In the genomic region with DNA sequence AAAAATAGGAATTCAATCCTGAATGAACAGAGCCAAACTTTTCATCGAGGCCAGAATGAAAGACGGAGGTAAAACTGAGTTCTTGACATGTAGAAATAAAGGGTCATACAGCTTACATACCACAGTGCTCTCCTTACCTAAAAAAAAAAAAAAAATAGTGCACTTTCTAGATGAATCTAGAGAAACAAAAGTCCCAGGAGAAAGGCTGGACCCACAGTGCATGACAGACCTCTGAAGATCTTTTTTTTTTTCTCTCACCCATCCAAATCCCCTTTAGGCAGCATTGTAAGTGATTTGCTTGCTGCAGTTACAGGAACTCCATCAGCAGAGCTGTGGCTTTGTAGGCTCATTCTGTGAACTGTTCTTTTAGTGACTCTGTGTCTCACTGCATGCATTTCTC, we compare ENCODE assay signal across 33 mouse cellular contexts. TPM values are rescaled to one million over a fixed set of nuclear protein-coding genes. Genes with fewer than 3 reads are reported as not detected.
"Had no signal": no experiment of that assay in that cellular context is flagged by ENCODE, and none has a peak within 500 bp of the region (broad histone marks: within the 10 kb centered on the region; RNA-seq: fewer than 3 reads in every experiment).

No protein-coding gene starts in this region.

- H3K4me2 ChIP-seq: heart, embryonic 11.5 days; heart, embryonic 12.5 days; heart, embryonic 13.5 days; heart, embryonic 15.5 days; hindbrain, embryonic 12.5 days; hindbrain, embryonic 13.5 days; hindbrain, embryonic 14.5 days; hindbrain, embryonic 15.5 days; intestine, embryonic 15.5 days; kidney, embryonic 15.5 days had no signal

- H3K9me3 ChIP-seq: heart, embryonic 12.5 days; heart, embryonic 13.5 days; heart, embryonic 15.5 days; hindbrain, embryonic 10.5 days; hindbrain, embryonic 12.5 days; hindbrain, embryonic 13.5 days; hindbrain, embryonic 15.5 days; intestine, embryonic 15.5 days; kidney, embryonic 15.5 days had no signal

- DNase-seq: heart, postnatal 10 days; heart, postnatal 14 days; heart, postnatal 36 days; heart, postnatal 4 days; kidney, adult 11 months; kidney, adult 18-20 months; kidney, adult 2 months; kidney, adult 8-10 months; kidney, adult 9 months; kidney, postnatal 10 days; kidney, postnatal 14 days; kidney, postnatal 25 days; kidney, postnatal 36 days; kidney, postnatal 4 days; layer of hippocampus, adult 9-11 months; layer of hippocampus, postnatal 36 days had no signal

- H3K36me3 ChIP-seq: heart, embryonic 12.5 days; heart, embryonic 13.5 days; heart, embryonic 15.5 days; hindbrain, embryonic 10.5 days; hindbrain, embryonic 12.5 days; hindbrain, embryonic 13.5 days; hindbrain, embryonic 15.5 days; intestine, embryonic 15.5 days; kidney, embryonic 15.5 days had no signal

- H3K27me3 ChIP-seq: heart, embryonic 12.5 days; heart, embryonic 13.5 days; heart, embryonic 15.5 days; hindbrain, embryonic 12.5 days; hindbrain, embryonic 13.5 days; hindbrain, embryonic 15.5 days; intestine, embryonic 15.5 days; kidney, embryonic 15.5 days had no signal

- H3K4me3 ChIP-seq: heart, embryonic 12.5 days; heart, embryonic 13.5 days; heart, embryonic 15.5 days; hindbrain, embryonic 10.5 days; hindbrain, embryonic 12.5 days; hindbrain, embryonic 13.5 days; hindbrain, embryonic 15.5 days; intestine, embryonic 15.5 days; kidney, embryonic 15.5 days; layer of hippocampus, adult 2 months; left cerebral cortex, adult 2 months had no signal

- H3K4me1 ChIP-seq: heart, embryonic 12.5 days; heart, embryonic 13.5 days; heart, embryonic 15.5 days; hindbrain, embryonic 10.5 days; hindbrain, embryonic 12.5 days; hindbrain, embryonic 13.5 days; hindbrain, embryonic 15.5 days; intestine, embryonic 15.5 days; kidney, embryonic 15.5 days had no signal

- H3K9ac ChIP-seq: heart, embryonic 12.5 days; heart, embryonic 13.5 days; heart, embryonic 15.5 days; hindbrain, embryonic 12.5 days; hindbrain, embryonic 13.5 days; hindbrain, embryonic 14.5 days; hindbrain, embryonic 15.5 days; intestine, embryonic 15.5 days; kidney, embryonic 15.5 days had no signal

- H3K27ac ChIP-seq: heart, embryonic 13.5 days; heart, embryonic 15.5 days; hindbrain, embryonic 10.5 days; hindbrain, embryonic 12.5 days; hindbrain, embryonic 13.5 days; hindbrain, embryonic 14.5 days; hindbrain, embryonic 15.5 days; hindbrain, postnatal 0 days; intestine, embryonic 15.5 days; kidney, embryonic 15.5 days; kidney, postnatal 0 days; layer of hippocampus, adult 2 months; left cerebral cortex, adult 2 months had no signal

RNA-seq across cellular contexts. Expression of a gene that starts 19.0 kb away (rescaled TPM):
- total RNA-seq: hindbrain, postnatal 0 days had no signal
- polyA plus RNA-seq: hindbrain, embryonic 10.5 days; hindbrain, embryonic 12.5 days; hindbrain, embryonic 13.5 days; hindbrain, embryonic 14.5 days; hindbrain, embryonic 16.5 days; kidney, embryonic 14.5 days had no signal
